Mouse (Mus musculus) heart, embryonic 16.5 days (tissue): ENCODE results near the gene Yars. TPM values are rescaled to one million over a fixed set of nuclear protein-coding genes. Genes with fewer than 3 reads are reported as not detected.

ENCODE experiments used
- ATAC-seq: fragments of 200-750 bp; cut with Nextera tagmentation; replicated peaks from 2 replicates; pipeline ENCODE4 v1.8.0; 2017; ENCODE audit warnings: moderate number of reproducible peaks; ENCODE audit not compliant: insufficient read depth, low FRiP score; ENCODE audit errors: extremely low read depth
- H3K27ac ChIP-seq: fragments of 300-500 bp; sonication (generic); 2 replicates; pipeline ENCODE4 v1.5.1; 2014; ENCODE audit warnings: mild to moderate bottlenecking, low read length, control low read depth, moderate library complexity
- H3K27me3 ChIP-seq: fragments of 300-500 bp; sonication (generic); 2 replicates; pipeline ENCODE4 v1.6.1; 2014; ENCODE audit warnings: low read length, mixed read lengths; ENCODE audit not compliant: control insufficient read depth, insufficient read depth
- H3K36me3 ChIP-seq: fragments of 300-500 bp; sonication (generic); 2 replicates; pipeline ENCODE4 v1.6.1; 2014; ENCODE audit not compliant: control insufficient read depth, insufficient read depth
- H3K4me1 ChIP-seq: fragments of 300-500 bp; sonication (generic); 2 replicates; pipeline ENCODE4 v1.6.1; 2014; ENCODE audit warnings: low read length, mixed read lengths; ENCODE audit not compliant: control insufficient read depth, insufficient read depth
- H3K4me2 ChIP-seq: fragments of 300-500 bp; sonication (generic); 2 replicates; pipeline ENCODE4 v1.6.1; 2014; ENCODE audit warnings: low read depth, mild to moderate bottlenecking, control low read depth, low read length
- H3K4me3 ChIP-seq: fragments of 300-500 bp; sonication (generic); 2 replicates; pipeline ENCODE4 v1.5.1; 2014; ENCODE audit warnings: mild to moderate bottlenecking, control low read depth, low read length
- H3K9ac ChIP-seq: fragments of 300-500 bp; sonication (generic); 2 replicates; pipeline ENCODE4 v1.6.1; 2014; ENCODE audit warnings: low read length, control low read depth
- H3K9me3 ChIP-seq: fragments of 300-500 bp; sonication (generic); replicated peaks from 2 replicates; pipeline ENCODE4 v1.6.1; 2016; ENCODE audit warnings: low read length; ENCODE audit not compliant: control insufficient read depth
- WGBS: fragments of 180-500 bp; shearing (Covaris S2); extraction: QIAGEN DNeasy Blood & Tissue Kit; methylation state at CpG from one replicate; pipeline ENCODE4 v1.1.7; 2014; 5-methylcytosine and 5-hydroxymethylcytosine counted together
- polyA plus RNA-seq: library from polyadenylated mRNA; unstranded; fragments of >200 nt; fragmentation: Nextera tagmentation; extraction: Ambion mirVana; gene quantifications from 2 replicates; pipeline ENCODE4 v1.2.1, GENCODE M21; 2015

Gene Yars
- polyA plus RNA-seq, 1 experiment from 2014 or later: 53.3 TPM

DNA sequence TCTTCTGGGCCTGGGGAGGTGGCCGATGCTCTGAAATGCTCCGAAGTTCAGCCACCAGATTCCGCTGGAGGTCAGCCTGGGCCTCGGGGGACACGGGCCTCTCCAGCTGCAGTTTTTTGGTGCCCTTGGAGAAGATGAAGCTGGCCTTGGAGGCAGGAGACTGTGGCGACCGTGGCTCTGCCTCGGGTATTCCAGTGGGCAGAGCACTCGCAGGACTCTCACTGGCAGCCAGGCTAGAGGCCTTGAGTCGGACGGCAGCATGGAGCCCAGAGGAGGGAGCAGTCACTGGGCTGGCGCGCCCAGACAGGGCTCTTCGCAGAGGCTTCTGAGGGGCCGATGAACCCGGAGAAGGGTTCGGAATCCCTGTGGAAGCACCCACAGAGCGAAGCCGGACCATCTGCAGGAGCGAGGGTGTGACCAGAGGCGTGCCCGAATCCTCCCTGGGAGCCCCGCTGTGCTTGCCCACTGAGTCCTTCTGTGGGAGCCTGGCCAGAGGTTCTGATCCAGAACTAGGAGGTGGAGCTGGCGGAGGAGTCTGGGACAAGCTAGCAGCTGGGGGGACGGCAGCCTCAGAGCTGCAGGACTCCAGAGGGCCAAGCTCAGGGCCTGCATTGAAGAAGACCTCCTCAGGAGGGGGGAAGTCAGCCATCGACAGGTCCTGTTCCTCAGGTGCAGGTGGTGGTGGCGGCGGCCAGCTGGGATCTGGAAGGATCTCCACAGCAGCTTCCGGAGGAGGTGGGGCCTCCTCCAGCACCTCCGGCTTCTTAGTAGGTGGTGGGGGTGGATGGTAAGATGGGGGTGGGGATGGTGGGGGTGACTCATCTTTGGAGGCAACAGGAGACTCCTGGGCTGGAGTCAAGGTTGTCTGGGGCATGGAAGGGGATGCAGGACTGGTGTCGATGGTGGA is 32.7 kb downstream of the Yars start:
- H3K4me2 ChIP-seq: no peak overlapping the region

DNA sequence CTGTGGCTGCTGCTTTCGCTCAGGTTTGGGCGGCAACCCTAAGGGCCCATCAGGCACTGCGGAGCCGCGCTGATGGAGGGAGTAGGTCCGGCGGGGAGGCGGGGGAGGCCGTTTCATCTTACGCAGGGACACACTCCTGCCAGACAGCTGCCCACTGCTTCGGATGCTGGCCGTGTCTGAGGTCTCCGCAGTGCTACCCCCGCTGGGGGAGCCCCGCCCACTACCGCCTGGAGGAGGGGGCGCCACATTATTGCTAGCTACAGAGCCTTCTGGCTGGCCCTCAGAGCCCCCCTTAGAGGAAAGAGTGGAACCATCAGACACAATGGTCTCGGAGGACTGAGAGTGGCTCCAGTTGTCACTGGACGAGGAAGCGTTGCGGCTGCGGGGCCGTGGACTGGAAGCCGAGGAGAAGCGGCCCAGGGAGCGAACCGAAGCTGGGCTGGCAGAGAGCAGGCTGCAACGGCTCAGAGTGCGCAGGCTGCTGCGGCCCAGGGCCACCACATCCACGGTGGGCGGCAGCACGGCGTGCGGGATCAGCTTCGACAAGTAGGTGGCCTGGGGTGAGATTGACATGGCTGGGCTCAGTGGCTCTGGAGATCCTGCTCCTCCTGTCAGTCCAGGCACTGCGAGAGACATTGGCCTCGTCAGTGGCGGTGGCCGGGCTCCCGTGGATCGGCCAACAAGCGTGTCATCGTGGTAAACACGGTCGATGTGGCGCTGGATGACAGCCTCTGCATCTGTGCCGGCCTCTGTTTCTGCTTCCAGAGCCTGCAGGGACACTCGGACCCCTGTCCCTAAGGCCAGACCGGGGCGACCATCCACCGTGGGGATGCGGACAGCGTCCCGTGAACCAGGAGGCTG is 34.1 kb downstream of the Yars start:
- H3K4me1 ChIP-seq: peaks cover 24% of the 10 kb centered on the region
- H3K4me2 ChIP-seq: peak overlapping the region; percentile 81
- no peak overlapping the region for H3K27ac ChIP-seq
- H3K36me3 ChIP-seq: peaks cover 7% of the 10 kb centered on the region
- peak overlapping the region; percentile 37 for H3K9ac ChIP-seq
- no peaks in the 10 kb centered on the region for H3K9me3 ChIP-seq
- ATAC-seq: no peak
- H3K4me3 ChIP-seq: peak overlapping the region; percentile 52
- peaks cover 54% of the 10 kb centered on the region for H3K27me3 ChIP-seq
- WGBS: 30% methylated on average over 55 of the region's 55 CpGs

More for the DNA sequence above, 32.7 kb downstream of the Yars start:
- no peak overlapping the region for H3K4me3 ChIP-seq
- no peaks in the 10 kb centered on the region for H3K9me3 ChIP-seq
- no peak for ATAC-seq
- H3K27me3 ChIP-seq: peaks cover 45% of the 10 kb centered on the region
- H3K4me1 ChIP-seq: peaks cover 16% of the 10 kb centered on the region
- no peak overlapping the region for H3K9ac ChIP-seq
- no peak overlapping the region for H3K27ac ChIP-seq
- WGBS: 50% methylated on average over 31 of the region's 31 CpGs
- H3K36me3 ChIP-seq: peaks cover 20% of the 10 kb centered on the region

GRCm38 (mm10) chr4:129225315-129225714 is 35.8 kb downstream of the Yars start:
- H3K9me3 ChIP-seq: no peaks in the 10 kb centered on the region
- no peak overlapping the region for H3K4me2 ChIP-seq
- no peak for ATAC-seq
- H3K27ac ChIP-seq: no peak overlapping the region
- H3K4me1 ChIP-seq: peaks cover 24% of the 10 kb centered on the region
- 94% methylated on average over 12 of the region's 12 CpGs for WGBS
- H3K36me3 ChIP-seq: no peaks in the 10 kb centered on the region
- H3K4me3 ChIP-seq: no peak overlapping the region
- peaks cover 63% of the 10 kb centered on the region for H3K27me3 ChIP-seq
- H3K9ac ChIP-seq: no peak overlapping the region

DNA sequence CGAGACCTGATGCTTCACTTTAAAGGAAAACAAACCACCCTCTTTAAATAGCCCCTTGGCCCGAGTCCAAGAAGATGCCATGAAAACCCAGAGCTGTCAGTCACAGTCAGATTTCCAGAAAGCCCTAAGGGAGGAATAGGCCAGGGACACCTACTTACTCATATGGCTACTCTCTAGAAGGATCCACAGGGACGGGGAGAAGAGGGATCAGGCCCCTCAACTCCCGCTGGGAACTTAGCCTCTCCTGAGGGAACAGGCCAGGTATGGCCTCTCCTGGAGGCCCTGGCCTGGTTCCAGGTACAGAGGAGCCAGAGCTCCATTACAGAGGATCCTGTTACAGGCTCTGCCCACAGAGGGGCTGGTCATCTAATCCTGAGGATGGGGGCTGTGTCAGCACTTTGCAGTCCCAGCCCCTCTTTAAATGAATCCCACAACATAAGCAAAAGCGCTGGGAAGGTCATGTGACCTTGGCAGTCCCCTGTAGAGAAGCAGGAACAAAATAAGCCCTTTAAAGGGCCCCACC is 36.9 kb downstream of the Yars start:
- 33% methylated on average over 5 of the region's 5 CpGs for WGBS

DNA sequence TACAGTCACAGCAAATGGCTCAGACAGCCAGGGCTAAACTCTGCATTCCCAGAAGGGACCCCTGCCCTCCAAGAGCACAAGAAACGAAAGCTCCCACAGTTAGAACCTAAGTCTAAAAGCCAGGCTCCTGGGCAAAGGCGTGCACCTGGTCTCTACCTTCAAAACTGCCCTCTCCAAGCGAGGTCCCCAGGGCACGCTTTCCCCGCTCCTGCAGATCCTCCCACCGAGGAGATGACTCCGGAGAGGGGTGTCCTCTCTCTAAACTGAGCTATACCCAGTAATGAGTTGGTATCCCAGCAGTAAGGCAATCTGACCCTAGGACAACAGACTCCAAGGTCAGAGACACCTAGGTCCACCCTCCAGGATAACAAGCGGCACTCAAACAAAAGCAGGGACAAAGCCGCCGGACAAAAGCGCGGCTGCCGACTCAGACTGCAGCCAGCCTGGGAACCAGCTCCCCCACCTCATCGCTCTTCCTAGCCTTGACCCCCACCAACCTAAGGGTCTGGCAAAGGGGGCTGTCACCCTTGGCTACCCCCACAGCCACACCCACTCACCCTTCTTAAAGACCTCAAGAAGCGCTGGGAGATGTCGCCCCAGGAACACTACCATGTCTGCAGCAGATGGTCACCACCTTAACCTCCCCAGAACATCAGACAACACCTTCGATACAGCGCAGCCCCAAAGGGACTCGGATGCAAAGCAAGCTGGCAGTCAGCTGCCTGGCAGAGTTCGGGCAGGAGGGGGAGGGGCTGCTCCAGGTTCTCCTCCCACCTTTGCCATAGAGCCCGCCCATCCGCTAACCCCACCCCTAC is 37.8 kb downstream of the Yars start:
- 19% methylated on average over 22 of the region's 22 CpGs for WGBS
- no peak for ATAC-seq
- Histone ChIP-seq H3K4me2 (peak overlapping the region; percentile 48), H3K36me3 (no peaks in the 10 kb centered on the region), H3K4me3 (peak overlapping the region; percentile 32), H3K27me3 (peaks cover 74% of the 10 kb centered on the region), H3K4me1 (peaks cover 24% of the 10 kb centered on the region), H3K27ac (no peak overlapping the region), H3K9me3 (no peaks in the 10 kb centered on the region), H3K9ac (peak overlapping the region; percentile 51)

More for the DNA sequence above, 36.9 kb downstream of the Yars start:
- Histone ChIP-seq H3K27ac (no peak overlapping the region), H3K27me3 (peaks cover 72% of the 10 kb centered on the region), H3K4me3 (no peak overlapping the region), H3K4me1 (peaks cover 24% of the 10 kb centered on the region), H3K4me2 (peak overlapping the region; percentile 48; the same call in 1 of the 2 replicates), H3K9ac (no peak overlapping the region), H3K9me3 (no peaks in the 10 kb centered on the region), H3K36me3 (no peaks in the 10 kb centered on the region)
- ATAC-seq: no peak

- WGBS: 22% methylated on average over 8 of the region's 8 CpGs
- H3K9me3 ChIP-seq: no peaks in the 10 kb centered on the region
- H3K4me3 ChIP-seq: no peak overlapping the region; the same call in 1 of the 2 replicates
- H3K9ac ChIP-seq: no peak overlapping the region
- peak overlapping the region; percentile 48; the same call in 1 of the 2 replicates for H3K4me2 ChIP-seq
- H3K36me3 ChIP-seq: no peaks in the 10 kb centered on the region
- ATAC-seq: no peak
- no peak overlapping the region for H3K27ac ChIP-seq
- H3K4me1 ChIP-seq: peaks cover 24% of the 10 kb centered on the region
- H3K27me3 ChIP-seq: peaks cover 74% of the 10 kb centered on the region
Measured at GRCm38 (mm10) chr4:129227985-129228381, 38.4 kb downstream of the Yars start.

DNA sequence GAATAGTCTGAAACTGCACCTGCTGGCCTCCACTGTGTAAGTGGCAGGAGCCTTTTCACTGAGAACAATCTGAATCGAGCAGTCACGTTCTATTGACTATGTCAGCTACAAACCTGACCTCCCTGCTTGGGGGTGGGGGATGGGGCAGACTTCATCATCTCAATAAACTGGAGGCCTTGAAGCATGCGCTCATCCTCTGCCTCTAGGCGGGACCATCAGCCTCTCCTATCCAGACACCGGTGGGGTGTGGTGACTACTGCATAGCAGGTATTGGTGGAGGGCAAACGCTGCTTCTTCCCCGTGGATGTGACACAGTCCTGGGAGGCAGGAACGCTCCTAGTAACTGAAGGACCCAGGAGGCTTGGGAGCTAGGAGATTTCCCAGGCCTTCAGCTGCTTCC is 41.4 kb downstream of the Yars start:
- no peak overlapping the region for H3K4me2 ChIP-seq
- WGBS: 55% methylated on average over 8 of the region's 8 CpGs
- no peaks in the 10 kb centered on the region for H3K36me3 ChIP-seq
- H3K9me3 ChIP-seq: no peaks in the 10 kb centered on the region
- no peak for ATAC-seq
- peaks cover 33% of the 10 kb centered on the region for H3K4me1 ChIP-seq
- H3K4me3 ChIP-seq: no peak overlapping the region
- H3K9ac ChIP-seq: no peak overlapping the region
- H3K27me3 ChIP-seq: peaks cover 59% of the 10 kb centered on the region
- H3K27ac ChIP-seq: no peak overlapping the region
